8 mouse cellular contexts compared by ENCODE assay signal in genomic region chr4:108363355-108364110, GRCm38 (mm10). TPM values are rescaled to one million over a fixed set of nuclear protein-coding genes. Genes with fewer than 3 reads are reported as not detected.
DNase-seq lines count a peak whose midpoint lies in the region; ATAC-seq lines count a peak whose summit lies in the region.

No protein-coding gene starts in this region.

- H3K9me3 ChIP-seq in heart, embryonic 13.5 days: no peaks in the 10 kb centered on the region
- H3K9me3 ChIP-seq in hindbrain, embryonic 15.5 days: no peaks in the 10 kb centered on the region
- H3K9me3 ChIP-seq in midbrain, embryonic 13.5 days: no peaks in the 10 kb centered on the region

- H3K27ac ChIP-seq in heart, embryonic 13.5 days (replicated peaks): peak overlapping the region; percentile 92
- H3K27ac ChIP-seq in hindbrain, embryonic 15.5 days (replicated peaks): no peak overlapping the region
- H3K27ac ChIP-seq in midbrain, embryonic 13.5 days: peak overlapping the region; percentile 86

- H3K36me3 ChIP-seq in heart, embryonic 13.5 days: no peaks in the 10 kb centered on the region
- no peaks in the 10 kb centered on the region for H3K36me3 ChIP-seq in hindbrain, embryonic 15.5 days
- no peaks in the 10 kb centered on the region for H3K36me3 ChIP-seq in midbrain, embryonic 13.5 days

- H3K4me2 ChIP-seq in heart, embryonic 13.5 days: peak overlapping the region; percentile 43
- H3K4me2 ChIP-seq in hindbrain, embryonic 15.5 days: peak overlapping the region; percentile 15; the same call in 1 of the 2 replicates
- peak overlapping the region; percentile 7 for H3K4me2 ChIP-seq in midbrain, embryonic 13.5 days (replicated peaks)

- no peak overlapping the region for H3K4me3 ChIP-seq in heart, embryonic 13.5 days
- H3K4me3 ChIP-seq in hindbrain, embryonic 15.5 days: no peak overlapping the region
- H3K4me3 ChIP-seq in midbrain, embryonic 13.5 days (replicated peaks): no peak overlapping the region

- H3K4me1 ChIP-seq in heart, embryonic 13.5 days: peaks cover 55% of the 10 kb centered on the region
- H3K4me1 ChIP-seq in hindbrain, embryonic 15.5 days (replicated peaks): peaks cover 37% of the 10 kb centered on the region
- peaks cover 56% of the 10 kb centered on the region for H3K4me1 ChIP-seq in midbrain, embryonic 13.5 days (replicated peaks)

- no peak for DNase-seq in heart, adult 18-20 months
- peak; percentile 86 for DNase-seq in R1 (ENCODE audit: low read depth, low spot score)
- no peak for DNase-seq in testis, postnatal 10 days (ENCODE audit: low spot score)
- no peak for DNase-seq in right cerebral cortex, postnatal 25 days

- 19% methylated on average over 7 of the region's 7 CpGs for WGBS in heart, embryonic 13.5 days
- WGBS in hindbrain, embryonic 15.5 days: 17% methylated on average over 7 of the region's 7 CpGs
- WGBS in midbrain, embryonic 13.5 days: 9% methylated on average over 7 of the region's 7 CpGs

- H3K9ac ChIP-seq in heart, embryonic 13.5 days: peak overlapping the region; percentile 53
- H3K9ac ChIP-seq in hindbrain, embryonic 15.5 days: no peak overlapping the region
- no peak overlapping the region; the same call in 1 of the 2 replicates for H3K9ac ChIP-seq in midbrain, embryonic 13.5 days (replicated peaks)

- no peak for ATAC-seq in heart, embryonic 13.5 days (ENCODE audit: extremely low read depth, insufficient number of reproducible peaks, low FRiP score, low TSS enrichment)
- no peak for ATAC-seq in hindbrain, embryonic 15.5 days (ENCODE audit: low FRiP score, low read depth)
- ATAC-seq in midbrain, embryonic 13.5 days: no peak
- ATAC-seq in megakaryocyte, adult 5-6 weeks (ENCODE audit: poor library complexity, severe bottlenecking): no peak

- H3K27me3 ChIP-seq in heart, embryonic 13.5 days (replicated peaks): no peaks in the 10 kb centered on the region
- H3K27me3 ChIP-seq in hindbrain, embryonic 15.5 days: no peaks in the 10 kb centered on the region
- no peaks in the 10 kb centered on the region for H3K27me3 ChIP-seq in midbrain, embryonic 13.5 days

RNA-seq across cellular contexts. Expression of gene Shisal2a, which starts 19.6 kb away (rescaled TPM):
- 1.1 and 1.8 TPM in 2 replicates for polyA plus RNA-seq in heart, embryonic 13.5 days (2015; fragmentation: Nextera tagmentation; extraction: Ambion mirVana)
- not detected for total RNA-seq in heart, adult 18-20 months (2021)
- 4.6 and 4.7 TPM in 2 replicates for polyA plus RNA-seq in hindbrain, embryonic 15.5 days (2015; fragmentation: Nextera tagmentation; extraction: Ambion mirVana)
- polyA plus RNA-seq in midbrain, embryonic 13.5 days (2015; fragmentation: Nextera tagmentation; extraction: Ambion mirVana): 4.5 and 5.9 TPM in 2 replicates
- total RNA-seq in megakaryocyte, adult 5-6 weeks (2015): not detected in 2 replicates
- total RNA-seq in megakaryocyte, adult 5-6 weeks (2017): not detected in 2 replicates

RNA-seq across cellular contexts. Expression of gene Coa7, which starts 35.6 kb away (rescaled TPM):
- 37.1 and 41.6 TPM in 2 replicates for polyA plus RNA-seq in heart, embryonic 13.5 days (2015; fragmentation: Nextera tagmentation; extraction: Ambion mirVana)
- 10 to 100 TPM; 35.6 to 39.8 TPM for total RNA-seq in heart, adult 18-20 months (2021)
- polyA plus RNA-seq in hindbrain, embryonic 15.5 days (2015; fragmentation: Nextera tagmentation; extraction: Ambion mirVana): 45.1 and 52.5 TPM in 2 replicates
- polyA plus RNA-seq in midbrain, embryonic 13.5 days (2015; fragmentation: Nextera tagmentation; extraction: Ambion mirVana): 49.5 and 50.5 TPM in 2 replicates
- 4.3 and 10.3 TPM in 2 replicates for total RNA-seq in megakaryocyte, adult 5-6 weeks (2015)
- 3.8 and 14.3 TPM in 2 replicates for total RNA-seq in megakaryocyte, adult 5-6 weeks (2017)

RNA-seq across cellular contexts. Expression of gene Gpx7, which starts 43.2 kb away (rescaled TPM):
- 61.6 and 61.9 TPM in 2 replicates for polyA plus RNA-seq in heart, embryonic 13.5 days (2015; fragmentation: Nextera tagmentation; extraction: Ambion mirVana)
- 1 to 10 TPM; 6.5 to 8.1 TPM for total RNA-seq in heart, adult 18-20 months (2021)
- 32.3 and 34.0 TPM in 2 replicates for polyA plus RNA-seq in hindbrain, embryonic 15.5 days (2015; fragmentation: Nextera tagmentation; extraction: Ambion mirVana)
- polyA plus RNA-seq in midbrain, embryonic 13.5 days (2015; fragmentation: Nextera tagmentation; extraction: Ambion mirVana): 24.7 and 26.2 TPM in 2 replicates
- total RNA-seq in megakaryocyte, adult 5-6 weeks (2015): 0.38 and 3.6 TPM in 2 replicates
- 0.11 and 1.0 TPM in 2 replicates for total RNA-seq in megakaryocyte, adult 5-6 weeks (2017)
